Mouse (Mus musculus) spleen, adult 10 weeks (tissue): ENCODE data around the gene Tert. TPM values are rescaled to one million over a fixed set of nuclear protein-coding genes. Genes with fewer than 3 reads are reported as not detected.

Source experiments
- polyA plus RNA-seq: library from polyadenylated mRNA; stranded (reverse); fragments of 350-450 nt; fragmentation: Illumina TruSeq; extraction: RNeasy Lipid Tissue Mini Kit (QIAGEN cat#74804); gene quantifications from one replicate; pipeline ENCODE4 v1.2.3, GENCODE M21; 2015; ENCODE audit warnings: low replicate concordance; ENCODE audit not compliant: insufficient read depth

Gene Tert
- polyA plus RNA-seq: 2.9 TPM

DNA sequence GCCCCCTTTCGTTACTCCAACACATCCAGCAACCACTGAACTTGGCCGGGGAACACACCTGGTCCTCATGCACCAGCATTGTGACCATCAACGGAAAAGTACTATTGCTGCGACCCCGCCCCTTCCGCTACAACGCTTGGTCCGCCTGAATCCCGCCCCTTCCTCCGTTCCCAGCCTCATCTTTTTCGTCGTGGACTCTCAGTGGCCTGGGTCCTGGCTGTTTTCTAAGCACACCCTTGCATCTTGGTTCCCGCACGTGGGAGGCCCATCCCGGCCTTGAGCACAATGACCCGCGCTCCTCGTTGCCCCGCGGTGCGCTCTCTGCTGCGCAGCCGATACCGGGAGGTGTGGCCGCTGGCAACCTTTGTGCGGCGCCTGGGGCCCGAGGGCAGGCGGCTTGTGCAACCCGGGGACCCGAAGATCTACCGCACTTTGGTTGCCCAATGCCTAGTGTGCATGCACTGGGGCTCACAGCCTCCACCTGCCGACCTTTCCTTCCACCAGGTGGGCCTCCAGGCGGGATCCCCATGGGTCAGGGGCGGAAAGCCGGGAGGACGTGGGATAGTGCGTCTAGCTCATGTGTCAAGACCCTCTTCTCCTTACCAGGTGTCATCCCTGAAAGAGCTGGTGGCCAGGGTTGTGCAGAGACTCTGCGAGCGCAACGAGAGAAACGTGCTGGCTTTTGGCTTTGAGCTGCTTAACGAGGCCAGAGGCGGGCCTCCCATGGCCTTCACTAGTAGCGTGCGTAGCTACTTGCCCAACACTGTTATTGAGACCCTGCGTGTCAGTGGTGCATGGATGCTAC lies at the start of gene Tert:
TSS of gene Tert (plus strand) at position 167 of the 805 bp plus-strand sequence.

GRCm38 (mm10) chr13:73603522-73604155 lies 23.1 kb upstream of the Tert start, which contains the start of gene Clptm1l:
Gene Clptm1l, plus strand, starts transcription at chr13:73604006.

DNA sequence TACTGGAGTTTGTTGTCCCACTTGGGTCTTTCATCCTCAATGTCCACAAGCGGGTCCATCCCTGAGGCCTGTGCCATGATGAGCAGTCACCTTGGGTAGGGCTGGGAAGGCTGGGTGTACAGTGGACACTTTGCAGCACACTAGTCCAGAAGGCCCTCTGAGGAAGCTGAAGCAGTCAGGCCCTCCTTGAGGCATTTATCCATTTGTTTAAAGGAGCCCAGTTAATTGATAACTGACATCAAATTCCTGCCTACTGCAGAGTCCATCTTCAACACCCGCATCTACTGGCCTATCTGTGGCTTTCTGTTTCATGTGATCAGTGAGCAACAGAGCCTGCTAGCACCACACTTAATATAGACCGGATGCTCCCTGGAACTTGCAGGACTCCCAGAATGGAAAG lies 51.1 kb downstream of the Tert start, which contains the start of gene Slc6a18:
TSS of gene Slc6a18 (minus strand) at position 171 of the 400 bp plus-strand sequence.

Other genes with a start within 250 kb of the Tert start
- 71.6 TPM for gene Lpcat1, start 159.7 kb upstream of the Tert start, polyA plus RNA-seq
- 0.23 TPM for gene Slc6a3, start 90.2 kb upstream of the Tert start, polyA plus RNA-seq
- 130 TPM for gene Clptm1l, start 22.9 kb upstream of the Tert start, polyA plus RNA-seq
- not detected for gene Slc6a18, start 51.1 kb downstream of the Tert start, polyA plus RNA-seq
- 3.5 TPM for gene Slc6a19, start 78.0 kb downstream of the Tert start, polyA plus RNA-seq
- gene Slc12a7, start 106.2 kb downstream of the Tert start, polyA plus RNA-seq: 38.9 TPM
- 2.6 TPM for gene Nkd2, start 220.7 kb downstream of the Tert start, polyA plus RNA-seq